Mouse (Mus musculus) kidney, embryonic 15.5 days (tissue): ENCODE results near the gene Tfrc. TPM values are rescaled to one million over a fixed set of nuclear protein-coding genes. Genes with fewer than 3 reads are reported as not detected.

ENCODE experiments used
- ATAC-seq: fragments of 200-750 bp; cut with Nextera tagmentation; replicated peaks from 2 replicates; pipeline ENCODE4 v1.8.0; 2017; ENCODE audit warnings: moderate TSS enrichment; ENCODE audit not compliant: low FRiP score
- H3K27ac ChIP-seq: fragments of 300-500 bp; sonication (generic); 2 replicates; pipeline ENCODE4 v1.5.1; 2015; ENCODE audit warnings: mild to moderate bottlenecking, inconsistent platforms
- H3K27me3 ChIP-seq: fragments of 300-500 bp; sonication (generic); 2 replicates; pipeline ENCODE4 v1.6.1; 2015; ENCODE audit warnings: inconsistent platforms
- H3K36me3 ChIP-seq: fragments of 300-500 bp; sonication (generic); 2 replicates; pipeline ENCODE4 v1.6.1; 2015; ENCODE audit warnings: inconsistent platforms
- H3K4me1 ChIP-seq: fragments of 300-500 bp; sonication (generic); 2 replicates; pipeline ENCODE4 v1.6.1; 2015; ENCODE audit warnings: inconsistent platforms
- H3K4me2 ChIP-seq: fragments of 300-500 bp; sonication (generic); 2 replicates; pipeline ENCODE4 v1.6.1; 2015; ENCODE audit warnings: moderate library complexity, mild to moderate bottlenecking, inconsistent platforms
- H3K4me3 ChIP-seq: fragments of 300-500 bp; sonication (generic); replicated peaks from 2 replicates; pipeline ENCODE4 v1.5.1; 2015; ENCODE audit warnings: mild to moderate bottlenecking, inconsistent platforms
- H3K9ac ChIP-seq: fragments of 300-500 bp; sonication (generic); 2 replicates; pipeline ENCODE4 v1.6.1; 2015; ENCODE audit warnings: mild to moderate bottlenecking, inconsistent platforms
- H3K9me3 ChIP-seq: fragments of 300-500 bp; sonication (generic); replicated peaks from 2 replicates; pipeline ENCODE4 v1.6.1; 2016; ENCODE audit warnings: inconsistent platforms
- WGBS: fragments of 180-500 bp; shearing (Covaris S2); methylation state at CpG from one replicate; pipeline ENCODE4 v1.1.7; 2015; ENCODE audit warnings: mixed read lengths; 5-methylcytosine and 5-hydroxymethylcytosine counted together
- polyA plus RNA-seq: library from polyadenylated mRNA; unstranded; fragments of >200 nt; fragmentation: Nextera tagmentation; extraction: Ambion mirVana; gene quantifications from 2 replicates; pipeline ENCODE4 v1.2.1, GENCODE M21; 2015

The Tfrc gene
- polyA plus RNA-seq, 1 experiment from 2014 or later, result 50.2 TPM

DNA sequence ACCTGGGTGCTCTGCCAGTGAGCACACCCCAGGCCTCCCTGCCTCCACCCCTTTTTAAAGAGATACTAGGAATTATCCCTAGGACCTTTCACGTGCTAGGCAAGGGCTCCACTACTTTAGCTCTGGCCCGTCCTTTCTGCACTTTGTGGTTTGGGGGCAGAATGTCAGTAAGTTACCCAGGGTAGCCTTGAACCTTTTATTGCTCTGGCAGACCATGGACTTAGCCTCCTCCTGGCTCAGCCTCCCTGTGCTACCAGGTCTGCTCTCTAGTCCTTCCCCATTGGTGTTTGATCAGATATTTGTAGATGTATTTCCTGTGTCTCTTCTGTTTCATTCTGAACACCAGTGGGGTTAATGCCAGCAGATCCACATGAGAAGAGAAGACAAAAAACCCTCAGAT is 55.5 kb downstream of the Tfrc start:
- H3K4me2 ChIP-seq, result no peak overlapping the region
- no peak for ATAC-seq
- H3K4me1 ChIP-seq, result peaks cover 71% of the 10 kb centered on the region
- H3K9ac ChIP-seq, result no peak overlapping the region
- H3K36me3 ChIP-seq, result peaks cover 11% of the 10 kb centered on the region; the same call in 1 of the 2 replicates
- H3K27me3 ChIP-seq, result no peaks in the 10 kb centered on the region
- no peak overlapping the region for H3K27ac ChIP-seq
- 76% methylated on average over 2 of the region's 2 CpGs for WGBS
- H3K4me3 ChIP-seq, result no peak overlapping the region
- H3K9me3 ChIP-seq, result no peaks in the 10 kb centered on the region

DNA sequence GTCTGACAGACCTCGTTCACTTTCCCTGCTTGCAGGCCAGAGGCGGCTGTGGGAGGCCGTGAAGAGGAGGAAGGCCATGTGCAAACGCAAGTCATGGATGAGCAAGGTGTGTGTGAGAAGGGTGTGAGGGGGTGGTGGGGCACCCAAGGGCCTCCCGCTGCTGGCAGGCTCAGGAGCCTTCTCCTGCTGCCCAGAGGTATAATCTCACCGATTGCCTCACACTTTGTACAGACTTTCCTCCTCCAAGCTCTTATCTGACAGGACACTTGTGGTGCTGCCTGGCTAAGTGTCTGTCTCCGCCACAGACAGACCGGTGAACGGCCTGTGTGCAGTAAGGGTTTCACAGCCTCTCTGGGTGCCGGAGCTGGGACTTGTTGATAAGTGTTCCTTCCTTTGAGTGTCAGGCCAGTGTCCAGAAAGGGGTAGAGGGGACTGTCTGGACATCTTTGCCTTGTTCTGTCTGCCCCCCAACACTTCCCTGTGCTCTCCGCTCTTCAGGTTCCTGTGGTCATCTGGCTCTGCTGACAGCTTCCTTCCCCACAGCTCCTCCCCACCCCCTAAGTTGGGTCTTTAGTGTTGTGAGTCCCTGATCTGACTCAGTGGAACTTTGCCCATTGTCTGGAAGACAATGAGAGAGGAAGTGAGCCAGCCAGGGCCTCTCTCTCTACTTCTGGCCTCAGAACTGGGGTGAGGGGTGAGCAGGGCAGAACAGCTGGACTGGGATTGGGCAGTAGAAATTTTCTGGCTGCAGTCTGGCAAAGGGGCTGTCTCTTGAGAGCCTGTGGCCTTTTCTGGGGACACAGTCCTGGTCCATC is 57.3 kb downstream of the Tfrc start:
- peak; percentile 24; the same call in 1 of the 2 replicates for ATAC-seq
- Histone ChIP-seq H3K9ac (no peak overlapping the region), H3K9me3 (no peaks in the 10 kb centered on the region), H3K27ac (peak overlapping the region; percentile 69), H3K4me1 (peaks cover 53% of the 10 kb centered on the region), H3K4me3 (no peak overlapping the region), H3K36me3 (peaks cover 27% of the 10 kb centered on the region), H3K4me2 (no peak overlapping the region), H3K27me3 (no peaks in the 10 kb centered on the region)
- WGBS, result 58% methylated on average over 11 of the region's 11 CpGs

DNA sequence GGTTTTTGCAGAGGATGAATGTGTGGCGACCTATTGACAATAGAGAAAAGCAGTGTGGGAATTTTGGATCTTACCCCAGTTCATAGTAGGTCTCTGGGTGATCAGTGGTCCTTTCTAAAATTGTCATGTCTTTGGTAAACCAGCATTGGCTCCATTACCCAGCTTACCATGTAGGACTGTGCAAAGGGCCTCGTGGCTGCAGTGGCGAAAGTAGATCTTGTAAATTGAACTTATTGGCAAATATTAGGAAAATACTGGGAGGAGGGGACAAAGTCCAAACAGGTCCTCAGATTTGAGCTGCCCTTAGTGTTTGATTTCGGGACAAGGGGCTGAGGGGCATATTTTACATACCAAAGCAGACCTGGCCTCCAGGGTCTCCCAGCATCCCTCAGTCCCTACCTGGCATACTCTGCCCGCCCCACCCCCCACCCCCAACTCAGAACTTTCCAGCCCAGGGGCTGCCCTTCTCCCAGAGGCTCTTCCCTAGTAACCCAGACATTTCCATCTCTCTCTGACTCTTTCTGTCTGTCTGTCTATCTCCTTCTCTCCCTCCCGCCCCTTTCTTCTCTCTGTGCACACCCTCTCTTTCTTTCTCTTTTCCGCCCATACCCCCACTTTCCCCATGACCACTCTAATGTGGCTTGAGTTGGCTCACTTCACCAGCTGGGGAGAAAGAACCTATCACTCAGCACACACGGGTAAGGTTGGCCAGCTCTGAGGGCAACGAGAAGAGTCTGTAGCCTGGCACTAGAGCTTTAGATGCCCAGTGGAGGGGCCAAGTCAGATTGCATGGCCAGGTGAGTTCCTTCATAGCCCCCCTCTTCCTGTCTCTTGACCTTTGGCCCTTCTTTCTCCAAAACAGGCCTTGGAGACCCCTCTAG is 58.2 kb downstream of the Tfrc start:
- peaks cover 44% of the 10 kb centered on the region for H3K4me1 ChIP-seq
- no peak overlapping the region for H3K4me2 ChIP-seq
- 76% methylated on average over 9 of the region's 9 CpGs for WGBS
- H3K27me3 ChIP-seq, result no peaks in the 10 kb centered on the region
- H3K9me3 ChIP-seq, result no peaks in the 10 kb centered on the region
- H3K4me3 ChIP-seq, result no peak overlapping the region
- no peak overlapping the region for H3K9ac ChIP-seq
- H3K36me3 ChIP-seq, result peaks cover 36% of the 10 kb centered on the region
- no peak for ATAC-seq
- peak overlapping the region; percentile 69 for H3K27ac ChIP-seq

DNA sequence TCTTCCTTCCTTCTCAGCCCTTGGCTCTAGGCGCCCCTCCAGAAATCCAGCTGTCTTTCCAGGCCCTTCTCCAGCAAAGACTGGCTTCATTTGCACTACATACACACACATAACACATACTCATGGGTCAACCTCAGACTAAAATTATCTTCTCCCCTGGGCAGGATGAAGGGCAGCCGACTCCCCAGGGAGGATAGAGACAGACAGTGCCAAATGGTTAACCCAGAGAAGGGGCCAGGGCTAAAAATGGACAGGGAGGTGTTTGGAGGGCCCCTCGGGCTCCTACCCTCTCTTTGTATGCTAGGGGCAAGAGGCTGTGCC is 58.8 kb downstream of the Tfrc start:
- no peak overlapping the region for H3K4me3 ChIP-seq
- H3K9ac ChIP-seq, result no peak overlapping the region
- no peak for ATAC-seq
- 64% methylated on average over 3 of the region's 3 CpGs for WGBS
- 0 out of 2 replicates have a peak overlapping the region, but pooled peaks have one; percentile 22 for H3K27ac ChIP-seq
- H3K27me3 ChIP-seq, result no peaks in the 10 kb centered on the region
- H3K4me2 ChIP-seq, result no peak overlapping the region
- peaks cover 41% of the 10 kb centered on the region for H3K36me3 ChIP-seq
- H3K4me1 ChIP-seq, result peaks cover 41% of the 10 kb centered on the region
- H3K9me3 ChIP-seq, result no peaks in the 10 kb centered on the region

DNA sequence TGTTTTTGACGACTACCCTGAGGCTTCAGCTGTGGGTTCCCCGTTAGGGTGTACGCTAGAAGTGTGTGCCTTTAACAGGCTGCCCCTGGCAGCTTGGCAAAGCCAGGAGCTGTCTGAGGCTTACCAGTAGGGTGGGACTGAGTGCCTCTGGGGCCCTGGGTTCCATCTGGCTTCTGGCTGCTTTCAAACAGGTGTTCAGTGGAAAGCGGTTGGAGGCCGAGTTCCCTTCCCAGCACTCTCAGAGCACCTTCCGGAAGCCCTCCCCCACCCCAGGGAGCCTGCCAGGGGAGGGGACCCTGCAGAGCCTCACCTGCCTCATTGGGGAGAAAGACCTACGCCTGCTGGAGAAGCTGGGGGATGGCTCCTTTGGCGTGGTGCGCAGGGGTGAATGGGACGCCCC is 59.3 kb downstream of the Tfrc start:
- 78% methylated on average over 10 of the region's 10 CpGs for WGBS
- no peaks in the 10 kb centered on the region for H3K9me3 ChIP-seq
- H3K4me2 ChIP-seq, result no peak overlapping the region
- H3K27ac ChIP-seq, result no peak overlapping the region
- peaks cover 42% of the 10 kb centered on the region for H3K4me1 ChIP-seq
- no peak for ATAC-seq
- no peaks in the 10 kb centered on the region for H3K27me3 ChIP-seq
- H3K36me3 ChIP-seq, result peaks cover 45% of the 10 kb centered on the region
- no peak overlapping the region for H3K9ac ChIP-seq
- H3K4me3 ChIP-seq, result no peak overlapping the region

- Histone ChIP-seq H3K36me3 (peaks cover 50% of the 10 kb centered on the region), H3K9ac (no peak overlapping the region), H3K4me3 (no peak overlapping the region), H3K4me1 (peaks cover 41% of the 10 kb centered on the region), H3K27me3 (no peaks in the 10 kb centered on the region), H3K4me2 (no peak overlapping the region), H3K9me3 (no peaks in the 10 kb centered on the region), H3K27ac (no peak overlapping the region)
- ATAC-seq, result no peak
- WGBS, result 82% methylated on average over 4 of the region's 4 CpGs
Observed at GRCm38 (mm10) chr16:32668472-32668871, 59.8 kb downstream of the Tfrc start.

DNA sequence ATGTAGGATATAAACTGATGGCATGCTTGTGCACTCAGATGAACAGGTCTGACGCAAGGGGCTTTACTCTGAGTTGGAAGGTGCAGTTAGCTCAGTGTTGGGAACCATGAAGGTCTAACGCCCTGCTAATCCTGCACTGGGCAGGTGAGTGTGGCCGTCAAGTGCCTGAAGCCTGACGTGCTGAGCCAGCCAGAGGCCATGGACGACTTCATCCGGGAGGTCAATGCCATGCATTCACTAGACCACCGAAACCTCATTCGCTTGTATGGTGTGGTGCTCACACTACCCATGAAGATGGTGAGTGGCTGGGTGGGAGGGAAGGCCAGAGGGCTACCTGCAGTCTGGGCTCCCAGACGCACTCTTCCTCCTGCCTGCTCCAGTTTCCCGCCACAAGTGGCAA is 60.5 kb downstream of the Tfrc start:
- H3K9me3 ChIP-seq, result no peaks in the 10 kb centered on the region
- no peaks in the 10 kb centered on the region for H3K27me3 ChIP-seq
- H3K4me2 ChIP-seq, result no peak overlapping the region
- H3K36me3 ChIP-seq, result peaks cover 48% of the 10 kb centered on the region
- no peak overlapping the region for H3K27ac ChIP-seq
- ATAC-seq, result no peak
- 89% methylated on average over 10 of the region's 10 CpGs for WGBS
- H3K9ac ChIP-seq, result no peak overlapping the region
- H3K4me3 ChIP-seq, result no peak overlapping the region
- peaks cover 37% of the 10 kb centered on the region for H3K4me1 ChIP-seq

- 87% methylated on average over 10 of the region's 10 CpGs for WGBS
- H3K27me3 ChIP-seq, result no peaks in the 10 kb centered on the region
- peaks cover 57% of the 10 kb centered on the region for H3K36me3 ChIP-seq
- no peak overlapping the region for H3K4me2 ChIP-seq
- no peak overlapping the region for H3K9ac ChIP-seq
- ATAC-seq, result no peak
- H3K4me3 ChIP-seq, result no peak overlapping the region
- no peak overlapping the region for H3K27ac ChIP-seq
- no peaks in the 10 kb centered on the region for H3K9me3 ChIP-seq
- H3K4me1 ChIP-seq, result peaks cover 31% of the 10 kb centered on the region
Observed at GRCm38 (mm10) chr16:32670354-32671124, 61.8 kb downstream of the Tfrc start.

DNA sequence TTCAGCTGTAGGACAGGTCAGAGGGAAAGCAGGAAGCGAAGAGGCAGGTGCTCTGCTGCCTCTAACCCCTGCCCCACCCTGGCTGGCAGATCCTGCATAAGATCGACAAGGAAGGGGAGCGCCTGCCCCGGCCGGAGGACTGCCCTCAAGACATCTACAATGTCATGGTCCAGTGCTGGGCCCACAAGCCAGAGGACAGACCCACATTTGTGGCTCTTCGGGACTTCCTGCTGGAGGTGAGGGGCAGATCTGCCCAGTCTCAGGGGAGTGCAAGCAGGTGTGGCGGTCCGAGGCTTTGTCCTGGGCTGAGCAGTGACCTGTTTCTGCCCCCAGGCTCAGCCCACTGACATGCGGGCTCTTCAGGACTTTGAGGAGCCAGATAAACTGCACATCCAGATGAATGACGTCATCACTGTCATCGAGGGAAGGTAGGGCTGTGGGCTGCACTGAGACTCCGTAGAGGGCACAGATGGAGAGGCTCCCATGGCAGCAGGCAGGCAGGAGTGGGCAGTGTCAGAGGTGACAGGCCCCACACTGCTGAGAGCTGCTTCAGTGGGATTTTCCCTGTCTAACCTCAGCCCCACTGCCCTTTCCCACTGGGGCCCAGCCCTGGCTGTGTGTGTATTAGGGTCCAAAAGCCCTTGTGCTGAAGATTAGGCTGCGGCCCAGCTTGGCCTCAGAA is 62.6 kb downstream of the Tfrc start:
- Histone ChIP-seq H3K4me1 (peaks cover 23% of the 10 kb centered on the region), H3K9ac (no peak overlapping the region), H3K36me3 (peaks cover 65% of the 10 kb centered on the region), H3K4me2 (no peak overlapping the region), H3K27ac (no peak overlapping the region), H3K27me3 (no peaks in the 10 kb centered on the region), H3K9me3 (no peaks in the 10 kb centered on the region), H3K4me3 (no peak overlapping the region)
- 64% methylated on average over 13 of the region's 13 CpGs for WGBS
- peak; percentile 47; the same call in 1 of the 2 replicates for ATAC-seq

DNA sequence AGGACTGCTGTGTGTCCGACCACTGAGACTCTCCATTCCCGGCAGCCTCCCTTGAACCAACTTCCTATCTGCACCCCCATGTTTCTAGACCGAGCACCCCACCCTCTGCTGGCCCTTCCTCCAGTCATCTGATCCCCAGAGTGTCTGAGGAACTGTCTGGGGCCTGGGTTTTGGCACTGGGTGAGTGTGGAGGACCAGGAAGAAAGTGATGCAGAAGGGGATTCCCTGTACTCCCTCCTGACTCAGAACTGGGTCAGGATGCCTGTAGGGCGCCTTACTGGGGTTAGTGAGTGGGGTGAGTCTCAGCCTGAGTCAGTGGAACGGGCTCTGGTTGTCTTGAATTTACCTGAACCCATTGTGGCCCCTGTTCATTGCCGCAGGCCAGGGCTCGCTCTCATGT is 63.5 kb downstream of the Tfrc start:
- 81% methylated on average over 7 of the region's 7 CpGs for WGBS
- no peak overlapping the region for H3K27ac ChIP-seq
- H3K36me3 ChIP-seq, result peaks cover 74% of the 10 kb centered on the region
- H3K9ac ChIP-seq, result no peak overlapping the region
- no peaks in the 10 kb centered on the region for H3K9me3 ChIP-seq
- no peak overlapping the region for H3K4me3 ChIP-seq
- no peak for ATAC-seq
- H3K27me3 ChIP-seq, result no peaks in the 10 kb centered on the region
- no peak overlapping the region for H3K4me2 ChIP-seq
- peaks cover 15% of the 10 kb centered on the region for H3K4me1 ChIP-seq

- Histone ChIP-seq H3K27ac (no peak overlapping the region), H3K4me1 (peaks cover 10% of the 10 kb centered on the region), H3K36me3 (peaks cover 81% of the 10 kb centered on the region), H3K4me3 (no peak overlapping the region), H3K27me3 (no peaks in the 10 kb centered on the region), H3K9me3 (no peaks in the 10 kb centered on the region), H3K4me2 (no peak overlapping the region), H3K9ac (no peak overlapping the region)
- 59% methylated on average over 13 of the region's 13 CpGs for WGBS
- ATAC-seq, result 0 out of 2 replicates have a peak, but pooled peaks have one; percentile 9
Observed at GRCm38 (mm10) chr16:32672861-32673560, 64.3 kb downstream of the Tfrc start.
